Mouse (Mus musculus) common myeloid progenitor, adult 5-6 weeks (primary cell): ENCODE data around the gene Rnf212. TPM values are rescaled to one million over a fixed set of nuclear protein-coding genes. Genes with fewer than 3 reads are reported as not detected.
"Not testable (repeated sequence)": the region's sequence is repeated elsewhere in the genome, so short reads cannot be mapped to it uniquely, and the experiment has no call there.

Experiments used
- ATAC-seq: replicated peaks from 2 replicates; pipeline ENCODE4 v1.8.0; 2016; ENCODE audit warnings: low read depth, mild to moderate bottlenecking, moderate TSS enrichment, inconsistent platforms; ENCODE audit not compliant: poor library complexity, severe bottlenecking
- total RNA-seq: library from RNA; stranded (forward); fragments of 200-1000, 187-1606 nt; gene quantifications from 2 replicates; pipeline ENCODE4 v1.2.3, GENCODE M21; 2017

Gene Rnf212
- total RNA-seq: 0.78 TPM in 1 of 2 replicates, not detected in the other

- ATAC-seq: no peak
Measured at GRCm38 (mm10) chr5:108774630-108775306, at the start of gene Rnf212. Gene Rnf212 (minus strand): TSS chr5:108774982.

- no peak for ATAC-seq
Measured at GRCm38 (mm10) chr5:108823276-108823675, 48.5 kb upstream of the Rnf212 start.

- ATAC-seq: not testable (repeated sequence)
Measured at GRCm38 (mm10) chr5:108808750-108809149, 34.0 kb upstream of the Rnf212 start, which contains the start of gene Vmn2r8. Gene Vmn2r8 (minus strand): TSS chr5:108808850.

- no peak for ATAC-seq
Measured at GRCm38 (mm10) chr5:108803646-108804045, 28.9 kb upstream of the Rnf212 start.

- not testable (repeated sequence) for ATAC-seq
Measured at GRCm38 (mm10) chr5:108795263-108795662, 20.5 kb upstream of the Rnf212 start, which contains the start of gene Tmed11. Gene Tmed11 (minus strand): TSS chr5:108795363.

- not testable (repeated sequence) for ATAC-seq
Measured at GRCm38 (mm10) chr5:108790385-108790784, 15.6 kb upstream of the Rnf212 start.

GRCm38 (mm10) chr5:108760002-108760401 is 14.8 kb downstream of the Rnf212 start:
- no peak for ATAC-seq

- no peak for ATAC-seq
Measured at GRCm38 (mm10) chr5:108758396-108758795, 16.4 kb downstream of the Rnf212 start.

- not testable (repeated sequence) for ATAC-seq
Measured at GRCm38 (mm10) chr5:108751258-108751657, 23.5 kb downstream of the Rnf212 start.

- ATAC-seq: no peak
Measured at GRCm38 (mm10) chr5:108750328-108751210, 24.2 kb downstream of the Rnf212 start.

GRCm38 (mm10) chr5:108744629-108745028 is 30.2 kb downstream of the Rnf212 start:
- ATAC-seq: no peak

- ATAC-seq: 0 out of 2 replicates have a peak, but pooled peaks have one; percentile 50
Measured at GRCm38 (mm10) chr5:108743856-108744255, 30.9 kb downstream of the Rnf212 start.

- no peak for ATAC-seq
Measured at GRCm38 (mm10) chr5:108742596-108742995, 32.2 kb downstream of the Rnf212 start.

GRCm38 (mm10) chr5:108741844-108742243 is 32.9 kb downstream of the Rnf212 start:
- no peak for ATAC-seq

- ATAC-seq: no peak
Measured at GRCm38 (mm10) chr5:108727425-108727824, 47.4 kb downstream of the Rnf212 start.

GRCm38 (mm10) chr5:108726557-108727248 is 48.1 kb downstream of the Rnf212 start:
- ATAC-seq: peak; percentile 97

GRCm38 (mm10) chr5:108724006-108724405 is 50.8 kb downstream of the Rnf212 start:
- no peak for ATAC-seq

GRCm38 (mm10) chr5:108719761-108720160 is 55.0 kb downstream of the Rnf212 start:
- ATAC-seq: no peak

GRCm38 (mm10) chr5:108718051-108718450 is 56.7 kb downstream of the Rnf212 start:
- no peak for ATAC-seq

GRCm38 (mm10) chr5:108715974-108716373 is 58.8 kb downstream of the Rnf212 start:
- ATAC-seq: no peak
